In the genomic region with DNA sequence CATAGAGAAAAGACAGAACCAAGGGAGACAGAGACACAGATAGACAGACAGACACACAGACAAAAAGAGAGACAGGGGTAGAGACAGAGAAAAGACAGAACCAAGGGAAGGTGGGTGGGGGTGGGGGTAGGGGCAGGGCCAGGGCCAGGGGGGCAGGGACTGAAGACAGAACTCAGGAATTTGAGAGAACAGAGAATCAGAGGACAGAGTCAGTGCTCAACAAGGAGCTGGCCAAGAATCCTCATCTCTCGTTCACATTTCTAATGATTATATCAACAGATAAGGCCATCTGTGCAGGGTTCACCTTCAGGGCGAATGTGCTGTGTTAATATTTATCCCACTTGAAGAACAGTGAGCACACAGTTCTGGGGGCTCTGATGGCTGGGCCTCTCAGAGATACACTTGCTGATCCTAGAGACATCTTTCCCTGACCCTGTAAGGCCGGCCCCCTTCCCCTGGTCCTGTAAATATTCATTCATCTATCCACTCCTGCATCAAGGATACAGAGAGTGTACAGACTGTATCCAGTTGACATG, we compare ENCODE assay signal across 23 mouse cellular contexts. TPM values are rescaled to one million over a fixed set of nuclear protein-coding genes. Genes with fewer than 3 reads are reported as not detected.
DNase-seq lines count a peak whose midpoint lies in the region; ATAC-seq and TF ChIP-seq lines count a peak whose summit lies in the region.
"Had no signal": no experiment of that assay in that cellular context is flagged by ENCODE, and none has a peak within 500 bp of the region (broad histone marks: within the 10 kb centered on the region; RNA-seq: fewer than 3 reads in every experiment).

No protein-coding gene starts in this region.

- no peaks in the 10 kb centered on the region for H3K9me3 ChIP-seq in heart, embryonic 10.5 days
- no peaks in the 10 kb centered on the region for H3K9me3 ChIP-seq in heart, embryonic 11.5 days (replicated peaks; ENCODE audit: control insufficient read depth, low read length)
- no peaks in the 10 kb centered on the region for H3K9me3 ChIP-seq in lung, embryonic 16.5 days (ENCODE audit: control insufficient read depth, low read length)
- H3K9me3 ChIP-seq in liver, embryonic 15.5 days (replicated peaks): no peaks in the 10 kb centered on the region
- no peaks in the 10 kb centered on the region for H3K9me3 ChIP-seq in stomach, postnatal 0 days (ENCODE audit: control insufficient read depth, low read length)
- no peaks in the 10 kb centered on the region for H3K9me3 ChIP-seq in forebrain, embryonic 16.5 days (ENCODE audit: control insufficient read depth, low read length)
- H3K9me3 ChIP-seq: embryonic facial prominence, embryonic 15.5 days; forebrain, embryonic 15.5 days; hindbrain, embryonic 12.5 days; kidney, embryonic 15.5 days; limb, embryonic 13.5 days had no signal

- peak overlapping the region; percentile 6; the same call in 1 of the 2 replicates for H3K27ac ChIP-seq in heart, embryonic 10.5 days
- no peak overlapping the region for H3K27ac ChIP-seq in heart, embryonic 11.5 days (ENCODE audit: low read depth, low read length)
- peak overlapping the region; percentile 12 for H3K27ac ChIP-seq in lung, embryonic 16.5 days (ENCODE audit: low read length)
- H3K27ac ChIP-seq in liver, embryonic 15.5 days (replicated peaks): peak overlapping the region; percentile 61; the same call in 1 of the 2 replicates
- 0 out of 2 replicates have a peak overlapping the region, but pooled peaks have one; percentile 4 for H3K27ac ChIP-seq in stomach, postnatal 0 days (replicated peaks)
- no peak overlapping the region for H3K27ac ChIP-seq in forebrain, embryonic 16.5 days (ENCODE audit: low read length)
- H3K27ac ChIP-seq: embryonic facial prominence, embryonic 15.5 days; forebrain, embryonic 15.5 days; hindbrain, embryonic 12.5 days; kidney, embryonic 15.5 days; limb, embryonic 13.5 days had no signal

- WGBS in heart, embryonic 10.5 days: 52% methylated on average over 3 of the region's 3 CpGs
- WGBS in heart, embryonic 11.5 days (ENCODE audit: insufficient replicate concordance): 51% methylated on average over 3 of the region's 3 CpGs
- WGBS in lung, embryonic 16.5 days: 11% methylated on average over 3 of the region's 3 CpGs
- 38% methylated on average over 3 of the region's 3 CpGs for WGBS in lung, adult 2 months
- WGBS in liver, embryonic 15.5 days (ENCODE audit: insufficient replicate concordance): 25% methylated on average over 3 of the region's 3 CpGs
- 16% methylated on average over 3 of the region's 3 CpGs for WGBS in stomach, postnatal 0 days
- WGBS in forebrain, embryonic 16.5 days: 76% methylated on average over 3 of the region's 3 CpGs

- no peak for TF ChIP-seq CTCF in lung, adult 2 months (IDR thresholded peaks at IDR 0.05; ENCODE audit: insufficient read depth, low read length)
- no peak for TF ChIP-seq CTCF in stomach, postnatal 0 days (IDR thresholded peaks at IDR 0.05; ENCODE audit: low read depth)

- no peak for TF ChIP-seq EP300 in stomach, postnatal 0 days (optimal IDR thresholded peaks at IDR 0.05)

- H3K4me2 ChIP-seq in heart, embryonic 11.5 days: no peak overlapping the region
- no peak overlapping the region for H3K4me2 ChIP-seq in lung, embryonic 16.5 days (ENCODE audit: low read depth, low read length)
- no peak overlapping the region for H3K4me2 ChIP-seq in liver, embryonic 15.5 days
- H3K4me2 ChIP-seq in stomach, postnatal 0 days (replicated peaks; ENCODE audit: low read depth): no peak overlapping the region
- no peak overlapping the region for H3K4me2 ChIP-seq in forebrain, embryonic 16.5 days (ENCODE audit: low read length)
- H3K4me2 ChIP-seq: embryonic facial prominence, embryonic 15.5 days; forebrain, embryonic 15.5 days; hindbrain, embryonic 12.5 days; kidney, embryonic 15.5 days; limb, embryonic 13.5 days; midbrain, embryonic 11.5 days had no signal

- no peak for ATAC-seq in heart, embryonic 11.5 days (replicated peaks; ENCODE audit: insufficient number of reproducible peaks, low FRiP score, low TSS enrichment)
- ATAC-seq in lung, embryonic 16.5 days (ENCODE audit: low read depth): peak; percentile 60
- no peak for ATAC-seq in liver, embryonic 15.5 days (ENCODE audit: insufficient read depth)
- 0 out of 2 replicates have a peak, but pooled peaks have one; percentile 21 for ATAC-seq in stomach, postnatal 0 days (ENCODE audit: low FRiP score, low TSS enrichment)
- ATAC-seq in forebrain, embryonic 16.5 days: no peak
- ATAC-seq: forebrain, embryonic 15.5 days had no signal

- no peak overlapping the region for H3K9ac ChIP-seq in heart, embryonic 11.5 days (ENCODE audit: low read depth, low read length)
- H3K9ac ChIP-seq in lung, embryonic 16.5 days (ENCODE audit: low read length): no peak overlapping the region
- no peak overlapping the region for H3K9ac ChIP-seq in liver, embryonic 15.5 days
- no peak overlapping the region for H3K9ac ChIP-seq in stomach, postnatal 0 days (ENCODE audit: low read length)
- H3K9ac ChIP-seq in forebrain, embryonic 16.5 days (replicated peaks; ENCODE audit: low read depth, low read length): no peak overlapping the region
- H3K9ac ChIP-seq: embryonic facial prominence, embryonic 15.5 days; forebrain, embryonic 15.5 days; hindbrain, embryonic 12.5 days; kidney, embryonic 15.5 days; limb, embryonic 13.5 days had no signal

- TF ChIP-seq POLR2A in lung, adult 2 months (IDR thresholded peaks at IDR 0.05; ENCODE audit: borderline replicate concordance, extremely low read depth, low read depth, low read length): no peak

- DNase-seq in heart, embryonic 10.5 days (ENCODE audit: low spot score): no peak
- no peak for DNase-seq in lung, adult 2 months
- DNase-seq in stomach, postnatal 0 days (ENCODE audit: low spot score): no peak
- DNase-seq in testis, postnatal 10 days (ENCODE audit: low spot score): no peak
- DNase-seq: adrenal gland, postnatal 10 days; cerebellum, adult 11 months; cerebellum, postnatal 25 days; gastrocnemius, postnatal 25 days; heart, adult 18-20 months; kidney, postnatal 4 days; lung, adult 18-20 months; right cerebral cortex, adult 18-20 months; thymus, postnatal 36 days had no signal

- H3K4me1 ChIP-seq in heart, embryonic 10.5 days: peaks cover 11% of the 10 kb centered on the region
- H3K4me1 ChIP-seq in heart, embryonic 11.5 days (ENCODE audit: control insufficient read depth, insufficient read depth, low read length): no peaks in the 10 kb centered on the region
- peaks cover 5% of the 10 kb centered on the region; the same call in 1 of the 2 replicates for H3K4me1 ChIP-seq in lung, embryonic 16.5 days (replicated peaks; ENCODE audit: control insufficient read depth, insufficient read depth, low read length)
- no peaks in the 10 kb centered on the region for H3K4me1 ChIP-seq in lung, adult 2 months (ENCODE audit: control insufficient read depth, insufficient read depth, low read length)
- peaks cover 6% of the 10 kb centered on the region; the same call in 1 of the 2 replicates for H3K4me1 ChIP-seq in liver, embryonic 15.5 days (replicated peaks)
- no peaks in the 10 kb centered on the region for H3K4me1 ChIP-seq in stomach, postnatal 0 days (replicated peaks; ENCODE audit: control insufficient read depth, insufficient read depth)
- H3K4me1 ChIP-seq in forebrain, embryonic 16.5 days (replicated peaks; ENCODE audit: control insufficient read depth, insufficient read depth, low read length): no peaks in the 10 kb centered on the region
- H3K4me1 ChIP-seq: embryonic facial prominence, embryonic 15.5 days; forebrain, embryonic 15.5 days; limb, embryonic 13.5 days had no signal

- no peak overlapping the region for H3K4me3 ChIP-seq in heart, embryonic 10.5 days
- H3K4me3 ChIP-seq in heart, embryonic 11.5 days (ENCODE audit: low read depth, low read length): no peak overlapping the region
- H3K4me3 ChIP-seq in lung, embryonic 16.5 days (ENCODE audit: low read length): no peak overlapping the region
- H3K4me3 ChIP-seq in lung, adult 2 months (replicated peaks; ENCODE audit: extremely low read depth, low read depth, low read length): no peak overlapping the region
- H3K4me3 ChIP-seq in liver, embryonic 15.5 days (replicated peaks): no peak overlapping the region
- H3K4me3 ChIP-seq in stomach, postnatal 0 days (ENCODE audit: low read depth, low read length): no peak overlapping the region
- H3K4me3 ChIP-seq in forebrain, embryonic 16.5 days (replicated peaks; ENCODE audit: low read length): no peak overlapping the region
- H3K4me3 ChIP-seq: embryonic facial prominence, embryonic 15.5 days; forebrain, embryonic 15.5 days; hindbrain, embryonic 12.5 days; kidney, embryonic 15.5 days; limb, embryonic 13.5 days had no signal

- no peaks in the 10 kb centered on the region for H3K36me3 ChIP-seq in heart, embryonic 10.5 days
- H3K36me3 ChIP-seq in heart, embryonic 11.5 days (ENCODE audit: control insufficient read depth, insufficient read depth, low read length): no peaks in the 10 kb centered on the region
- H3K36me3 ChIP-seq in lung, embryonic 16.5 days (ENCODE audit: control insufficient read depth, insufficient read depth, low read length): no peaks in the 10 kb centered on the region
- no peaks in the 10 kb centered on the region for H3K36me3 ChIP-seq in liver, embryonic 15.5 days (replicated peaks)
- H3K36me3 ChIP-seq in stomach, postnatal 0 days (ENCODE audit: control insufficient read depth, insufficient read depth, low read length): no peaks in the 10 kb centered on the region
- H3K36me3 ChIP-seq in forebrain, embryonic 16.5 days (ENCODE audit: control insufficient read depth, insufficient read depth): no peaks in the 10 kb centered on the region
- H3K36me3 ChIP-seq: embryonic facial prominence, embryonic 15.5 days; forebrain, embryonic 15.5 days; hindbrain, embryonic 12.5 days; kidney, embryonic 15.5 days; limb, embryonic 13.5 days had no signal

- H3K27me3 ChIP-seq in heart, embryonic 10.5 days (ENCODE audit: insufficient read depth, poor library complexity, severe bottlenecking): no peaks in the 10 kb centered on the region
- no peaks in the 10 kb centered on the region for H3K27me3 ChIP-seq in heart, embryonic 11.5 days (ENCODE audit: control insufficient read depth, insufficient read depth, low read length)
- H3K27me3 ChIP-seq in lung, embryonic 16.5 days (ENCODE audit: control insufficient read depth, insufficient read depth, low read depth, low read length): no peaks in the 10 kb centered on the region
- H3K27me3 ChIP-seq in liver, embryonic 15.5 days: no peaks in the 10 kb centered on the region
- H3K27me3 ChIP-seq in stomach, postnatal 0 days (ENCODE audit: control insufficient read depth, insufficient read depth, low read length): no peaks in the 10 kb centered on the region
- no peaks in the 10 kb centered on the region for H3K27me3 ChIP-seq in forebrain, embryonic 16.5 days (replicated peaks; ENCODE audit: control insufficient read depth, insufficient read depth, low read length)
- H3K27me3 ChIP-seq: embryonic facial prominence, embryonic 15.5 days; forebrain, embryonic 15.5 days; hindbrain, embryonic 12.5 days; kidney, embryonic 15.5 days; limb, embryonic 13.5 days had no signal

RNA-seq across cellular contexts. Expression of gene Hk2, which starts 24.0 kb away (rescaled TPM):
- polyA plus RNA-seq in heart, embryonic 10.5 days (2016; fragmentation: Nextera tagmentation; extraction: Ambion mirVana): 42.2 and 44.8 TPM in 2 replicates
- 44.3 and 49.5 TPM in 2 replicates for polyA plus RNA-seq in heart, embryonic 11.5 days (2014; fragmentation: Nextera tagmentation; extraction: Ambion mirVana)
- 12.7 and 16.7 TPM in 2 replicates for polyA plus RNA-seq in lung, embryonic 16.5 days (2015; fragmentation: Nextera tagmentation; extraction: Ambion mirVana)
- 7.5 and 15.1 TPM in 2 replicates for polyA plus RNA-seq in lung, adult 2 months (2012; rRNA removed)
- 4.7 and 5.2 TPM in 2 replicates for polyA plus RNA-seq in liver, embryonic 15.5 days (2015; fragmentation: Nextera tagmentation; extraction: Ambion mirVana)
- polyA plus RNA-seq in stomach, postnatal 0 days (2015; fragmentation: Nextera tagmentation; extraction: Ambion mirVana): 7.1 and 8.9 TPM in 2 replicates
- polyA plus RNA-seq in forebrain, embryonic 16.5 days (2015; fragmentation: Nextera tagmentation; extraction: Ambion mirVana): 4.8 and 5.2 TPM in 2 replicates

Comparison
In these comparisons a context has a peak if more than half of its experiments do, and no peak if none do; other contexts are left out.
1. H3K27ac ChIP-seq: peak in heart, embryonic 10.5 days (single experiment), lung, embryonic 16.5 days (single experiment), liver, embryonic 15.5 days (single experiment) and stomach, postnatal 0 days (single experiment); none in heart, embryonic 11.5 days (single experiment) and forebrain, embryonic 16.5 days (single experiment).
2. ATAC-seq: peak in lung, embryonic 16.5 days (single experiment) and stomach, postnatal 0 days (single experiment); none in heart, embryonic 11.5 days (single experiment), liver, embryonic 15.5 days (single experiment) and forebrain, embryonic 16.5 days (single experiment).